Mouse (Mus musculus) c-Kit-positive CD71-positive TER-119-negative erythroid progenitor cells, embryonic 14.5 days (primary cell): ENCODE measurements around the gene Cfap46.

Experiments
- DNase-seq: peaks from one replicate; pipeline ENCODE4 v3.0.0-alpha.2; 2013; ENCODE audit warnings: low read depth

Gene Cfap46

DNA sequence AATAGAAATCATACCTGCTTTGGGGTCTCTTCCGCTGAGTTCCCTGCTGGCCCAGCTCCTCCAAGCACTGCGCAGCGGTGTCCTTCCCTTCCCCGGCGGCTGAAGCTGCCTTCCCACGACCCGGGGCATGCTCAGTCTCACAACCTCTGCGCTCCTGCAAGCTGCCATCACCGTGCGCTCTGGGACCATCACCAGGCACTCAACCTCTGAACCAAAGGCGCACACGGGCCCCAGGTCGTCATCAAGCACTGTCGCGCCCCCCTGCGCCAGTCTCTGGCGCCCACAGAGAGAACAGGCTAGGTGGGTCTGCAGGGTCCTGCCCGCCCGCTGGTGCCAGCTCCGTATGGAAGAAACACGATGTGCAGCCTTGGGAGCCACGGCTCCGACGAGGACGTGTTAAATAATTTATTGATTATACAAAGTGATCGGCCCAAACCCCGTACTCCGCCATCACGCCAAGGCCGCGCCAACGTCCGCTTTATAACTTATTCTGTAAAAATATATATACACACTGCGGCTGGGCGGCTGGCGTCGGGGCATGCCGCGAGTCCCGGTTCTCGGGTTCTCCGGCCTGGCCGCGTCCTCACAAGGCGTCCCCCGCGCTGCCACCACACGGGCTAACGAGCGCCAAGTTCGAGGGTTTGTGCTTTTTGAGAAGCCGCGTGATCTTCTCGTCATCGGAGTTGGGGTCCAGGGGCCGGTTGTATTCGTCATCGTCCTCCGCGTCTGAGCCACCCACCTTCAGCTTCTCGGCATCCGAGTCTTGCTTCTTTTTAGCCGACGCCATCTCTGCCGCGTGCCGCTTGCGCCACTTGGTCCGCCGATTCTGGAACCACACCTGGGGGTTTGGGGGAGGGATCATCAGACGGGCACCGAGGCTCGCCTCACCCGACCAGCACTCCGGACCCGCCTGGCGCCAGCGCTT is 102.5 kb downstream of the Cfap46 start:
- no peak for DNase-seq

DNA sequence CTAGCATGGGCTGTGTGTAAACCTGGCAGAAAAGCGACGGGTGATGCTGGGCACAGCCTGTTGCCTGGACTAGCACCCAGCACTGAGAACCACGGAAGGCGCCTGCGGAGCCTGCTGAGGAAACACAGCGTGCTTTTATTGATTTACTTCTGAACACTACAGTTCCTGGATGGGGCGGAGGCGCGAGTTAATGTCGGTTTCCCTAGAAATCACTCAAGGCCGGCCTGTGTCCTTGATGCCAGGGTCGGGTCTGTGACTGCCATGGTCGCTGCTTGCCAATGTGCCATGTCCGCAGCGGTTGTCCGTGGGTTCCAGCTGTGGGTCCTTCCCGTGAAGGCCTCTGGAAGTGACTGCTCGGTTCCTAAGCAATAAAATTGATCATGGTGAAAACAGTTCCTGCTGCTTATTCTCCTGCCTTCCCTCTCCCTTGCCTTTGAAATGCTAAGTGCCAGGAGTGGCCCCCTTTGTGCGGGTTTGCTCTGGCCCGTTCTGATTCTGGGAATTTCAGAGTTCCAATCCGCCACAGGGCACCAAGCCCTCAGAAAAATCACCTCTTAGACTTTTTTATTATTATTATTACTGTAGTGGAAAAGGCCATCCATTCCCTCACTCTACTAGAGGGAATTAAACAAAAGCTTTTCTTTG is 104.2 kb downstream of the Cfap46 start:
- DNase-seq: no peak

DNA sequence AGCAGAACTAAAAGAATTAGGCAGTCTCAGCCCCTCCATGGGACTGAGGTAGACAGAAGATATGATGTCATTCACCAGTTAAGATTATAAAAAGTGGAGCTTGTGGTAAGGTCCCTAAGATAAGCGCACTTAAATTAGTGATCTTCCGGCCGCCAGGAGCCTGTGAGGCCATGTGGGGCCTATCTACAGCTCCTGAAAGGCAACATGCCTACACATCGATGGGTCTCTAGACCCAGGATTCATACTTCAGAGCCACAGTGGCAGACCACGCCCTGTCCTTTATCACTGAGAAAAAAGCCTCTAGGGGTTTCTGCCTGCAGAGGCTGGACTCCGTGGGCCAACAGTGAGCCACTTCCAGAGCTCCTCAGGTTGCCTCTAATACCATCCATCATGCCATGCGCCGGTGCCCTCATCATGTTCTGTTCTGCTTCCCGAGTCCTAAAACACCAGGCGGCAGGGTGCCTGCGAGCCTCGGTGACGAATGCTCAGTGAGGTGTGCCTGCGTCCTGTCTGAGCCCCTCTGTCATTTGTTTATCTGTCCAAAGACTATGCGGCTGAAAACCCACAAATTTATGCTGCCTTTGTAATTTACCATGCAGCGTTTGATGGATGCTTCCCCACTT is 107.4 kb downstream of the Cfap46 start:
- DNase-seq: no peak

DNA sequence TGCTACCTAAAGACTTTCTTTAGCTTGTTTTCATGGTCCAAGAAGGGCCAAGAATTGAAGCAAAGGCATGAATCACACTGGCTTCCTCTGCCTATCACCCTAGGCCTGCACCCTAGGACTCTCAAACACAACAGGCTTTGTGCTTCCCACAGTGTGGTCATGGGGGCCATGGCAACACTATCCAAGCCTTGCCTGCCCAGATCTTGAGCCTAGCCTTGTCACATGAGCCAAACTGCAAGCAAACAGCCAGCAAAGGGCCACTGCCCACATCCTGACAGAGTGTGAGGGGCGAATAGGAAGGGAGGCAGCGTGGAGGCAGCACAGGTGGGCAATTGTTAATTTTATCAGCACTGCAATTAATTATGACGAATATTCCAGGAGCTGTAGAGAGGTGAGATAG is 111.0 kb downstream of the Cfap46 start:
- no peak for DNase-seq

DNA sequence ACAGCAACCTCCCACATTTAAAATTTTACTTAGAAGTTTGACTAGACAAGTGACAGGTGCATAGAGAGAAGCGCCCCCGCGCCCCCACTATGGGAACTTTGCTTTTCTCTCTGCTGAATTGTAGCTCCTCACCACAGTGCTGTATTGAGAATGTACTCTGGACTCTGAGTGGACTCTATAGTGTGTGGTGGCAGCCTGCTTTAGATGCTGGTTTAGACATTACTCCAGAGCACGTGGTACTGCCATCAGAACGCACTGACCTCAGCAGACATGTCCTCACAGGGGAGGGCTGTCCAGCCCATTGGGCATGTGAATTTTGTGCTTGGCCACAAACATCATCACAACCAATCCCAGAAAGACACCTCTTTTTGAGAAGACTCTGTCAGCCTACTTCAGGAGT is 112.8 kb downstream of the Cfap46 start:
- no peak for DNase-seq

DNA sequence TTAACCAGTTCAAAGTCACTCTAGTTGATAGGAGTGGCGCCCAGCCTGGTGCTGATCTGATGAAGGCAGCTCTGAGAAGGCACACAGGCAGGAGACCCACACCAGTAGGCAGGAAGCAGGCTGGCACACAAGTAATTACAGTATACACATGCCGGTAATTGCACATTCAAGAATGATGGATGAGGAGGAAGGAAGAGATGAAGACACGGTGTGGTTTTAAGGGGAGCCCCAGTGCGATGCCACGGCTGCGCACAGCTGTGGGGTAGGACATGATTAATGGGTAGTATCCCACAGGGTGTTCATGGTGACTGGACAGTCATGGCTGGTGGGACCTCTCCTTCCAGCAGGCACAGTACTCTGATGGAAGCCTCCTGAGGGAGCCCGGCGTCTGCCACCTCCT is 117.1 kb downstream of the Cfap46 start:
- no peak for DNase-seq

DNA sequence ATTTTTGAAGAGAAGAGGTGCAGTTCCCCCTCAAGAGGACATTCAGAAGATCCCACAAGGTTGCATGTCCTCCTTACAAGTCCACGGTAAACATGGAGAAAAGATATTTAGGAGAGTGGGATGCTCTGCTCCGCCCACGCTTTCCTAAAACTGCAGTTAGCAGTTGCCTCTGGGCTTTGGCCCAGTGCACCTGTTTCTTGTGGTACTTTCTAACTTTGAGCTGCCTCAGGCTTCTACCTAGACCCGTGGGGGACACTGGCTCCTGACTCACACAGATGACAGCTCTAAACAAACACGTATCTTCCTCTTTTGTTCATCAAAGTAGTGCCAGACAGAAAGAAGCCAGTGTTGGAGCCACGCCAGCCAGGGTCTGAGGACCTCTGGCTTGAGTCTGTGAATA is 117.6 kb downstream of the Cfap46 start:
- no peak for DNase-seq

DNA sequence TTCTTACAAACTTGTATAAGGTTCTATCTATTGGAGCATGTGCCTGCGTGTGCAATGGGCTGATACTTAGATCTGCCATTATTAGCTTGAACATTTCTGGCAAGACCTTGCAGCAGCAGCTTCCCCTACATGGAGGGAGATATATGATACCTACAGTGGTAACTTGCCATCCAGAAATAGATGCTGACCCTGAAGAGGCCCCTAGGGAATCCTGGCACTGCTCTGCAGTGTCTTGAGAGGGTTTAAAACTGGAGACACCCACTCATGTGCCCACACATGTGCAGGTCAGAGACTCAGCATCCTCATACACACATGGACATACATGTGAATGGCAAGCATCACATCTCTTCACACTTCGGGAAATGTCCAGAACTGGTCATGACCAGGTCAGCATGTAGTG is 119.5 kb downstream of the Cfap46 start:
- DNase-seq: no peak

DNA sequence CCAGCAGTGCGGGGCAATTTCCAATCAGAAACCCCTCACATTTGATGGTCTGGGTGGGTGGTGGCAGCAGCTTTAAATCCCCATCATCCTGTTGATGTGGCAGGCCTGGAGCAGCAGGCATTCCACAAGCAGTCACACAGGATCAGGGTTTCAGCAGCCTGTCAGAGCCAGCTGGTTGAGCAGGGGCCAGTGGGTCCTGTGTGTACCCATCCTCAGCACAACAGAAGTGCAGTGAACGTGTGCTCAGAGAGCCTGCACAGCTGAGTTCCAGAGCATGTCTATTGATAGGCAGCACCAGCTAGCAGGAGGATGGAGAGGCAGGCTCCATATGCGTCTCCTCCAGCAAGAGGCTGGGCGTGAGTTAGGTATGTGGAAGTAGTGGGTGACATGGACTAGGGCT is 120.2 kb downstream of the Cfap46 start:
- no peak for DNase-seq

DNA sequence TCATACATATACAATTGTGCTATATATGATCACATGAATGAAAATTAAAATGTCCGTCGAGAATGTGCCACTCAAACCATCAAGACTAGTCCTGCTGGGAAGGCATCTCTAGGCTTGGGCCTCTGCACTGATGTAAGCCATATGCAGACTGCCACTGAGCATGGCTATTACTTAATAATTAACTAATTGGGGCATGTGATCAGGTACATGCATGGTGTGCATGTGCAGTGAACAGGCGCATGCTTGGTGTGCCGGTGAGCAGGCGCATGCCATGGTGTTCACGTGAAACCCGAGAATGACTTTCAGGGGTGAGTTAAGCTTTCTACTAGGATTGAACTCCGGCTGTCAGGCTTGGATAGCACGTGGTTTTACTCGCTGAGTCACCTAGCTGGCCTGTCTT is 124.0 kb downstream of the Cfap46 start:
- no peak for DNase-seq

DNA sequence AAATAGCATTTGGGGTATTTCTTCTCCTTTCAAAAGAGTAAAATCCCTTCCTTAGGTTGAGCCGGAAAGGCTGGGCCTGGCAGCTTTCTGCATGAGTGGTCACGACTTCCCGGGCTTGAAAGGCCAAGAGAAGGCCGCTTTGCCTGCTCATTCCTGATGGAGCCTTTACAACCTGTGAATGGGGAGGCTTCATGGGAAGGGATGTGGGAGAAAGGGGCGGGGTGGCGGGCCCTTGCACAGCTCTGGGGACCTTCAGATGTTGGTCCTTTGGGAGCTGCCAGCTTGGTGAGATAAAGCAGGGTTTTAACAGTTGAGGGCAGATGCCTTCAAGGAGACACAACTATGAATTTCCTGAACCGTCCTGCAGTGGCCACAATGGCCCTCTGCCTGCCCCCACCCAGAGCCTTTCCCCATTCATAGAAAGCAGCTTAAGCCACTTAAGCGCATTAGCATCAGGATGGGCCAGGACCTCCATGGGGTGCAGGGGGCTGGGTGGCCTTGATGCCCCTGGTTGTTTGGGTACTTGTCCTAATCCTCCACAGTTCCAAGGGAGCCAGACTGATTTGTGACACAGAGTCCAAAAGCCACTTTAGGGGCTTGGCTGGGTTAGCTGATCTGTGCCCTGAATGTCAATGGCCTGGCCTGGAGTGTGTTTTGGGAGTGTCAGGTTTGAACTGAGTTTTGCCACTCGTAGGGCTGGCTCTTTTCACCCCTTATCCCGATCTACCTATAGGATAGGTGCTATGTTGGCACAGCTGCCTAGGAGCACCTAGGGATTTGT is 126.7 kb downstream of the Cfap46 start:
- no peak for DNase-seq

DNA sequence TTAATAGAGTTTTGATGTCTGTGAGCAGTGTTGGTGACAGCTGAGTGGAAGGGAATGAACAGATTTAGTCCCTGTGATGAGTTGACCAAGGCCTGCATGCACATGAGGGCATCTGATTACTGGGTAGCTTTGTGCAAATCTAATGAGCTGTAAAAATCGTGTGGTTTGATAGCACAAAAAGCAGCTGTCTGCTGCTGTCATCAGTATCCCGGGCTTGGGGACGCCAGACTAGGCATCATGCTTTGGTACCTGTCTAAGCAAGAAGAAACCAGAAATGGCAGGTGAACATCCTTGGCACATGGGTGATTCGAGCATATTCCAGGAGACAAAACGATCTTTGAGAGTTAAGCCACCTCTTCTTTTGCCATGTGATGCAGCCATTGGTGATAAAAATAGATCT is 127.3 kb downstream of the Cfap46 start:
- no peak for DNase-seq

DNA sequence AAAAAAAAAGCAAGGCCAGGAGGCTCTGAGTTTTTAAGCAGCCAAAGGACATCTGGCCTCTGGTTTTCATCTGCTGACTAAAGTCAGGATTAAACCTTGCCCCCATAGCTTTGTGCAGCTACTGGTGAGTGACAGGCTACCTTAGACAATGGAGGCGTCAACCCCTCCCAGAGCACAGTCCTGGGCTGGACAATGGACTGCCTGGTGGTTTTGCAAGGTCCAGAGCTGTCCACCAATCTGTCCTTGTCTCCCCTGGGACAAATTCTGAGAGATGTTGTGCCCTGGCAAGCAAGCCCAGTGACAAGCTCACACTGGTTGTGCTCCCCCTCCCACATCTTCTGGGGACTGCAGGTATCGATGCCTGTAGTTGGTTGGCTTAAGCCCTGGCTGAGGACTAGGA is 132.1 kb downstream of the Cfap46 start:
- no peak for DNase-seq
